Mouse (Mus musculus): ENCODE measurements at regions not wholly inside any gene's neighbourhood (a gene's known extent, or its start where the extent isn't known, plus 50 kb on each side); places are given as distances from the start of the nearest gene placed in this dataset.

- TF ChIP-seq CTCF (IDR thresholded peaks at IDR 0.05; ENCODE audit: low read depth, low read length): no peak
- TF ChIP-seq POLR2A (IDR thresholded peaks at IDR 0.05; ENCODE audit: extremely low read depth, insufficient read depth, low read length): no peak
Measured at GRCm38 (mm10) chr14:92615605-92616004, 1274.9 kb downstream of the Pcdh9 start.
